In genomic region chr13:41203691-41204090, GRCm38 (mm10) we compare ENCODE assay signal across 20 mouse cellular contexts. TPM values are rescaled to one million over a fixed set of nuclear protein-coding genes. Genes with fewer than 3 reads are reported as not detected.
"Had no signal": no experiment of that assay in that cellular context is flagged by ENCODE, and none has a peak within 500 bp of the region (broad histone marks: within the 10 kb centered on the region; RNA-seq: fewer than 3 reads in every experiment).

No protein-coding gene starts in this region.

- DNase-seq: lung, adult 18-20 months; lung, postnatal 10 days; lung, postnatal 4 days; midbrain, embryonic 14.5 days; right cerebral cortex, postnatal 14 days; spleen, adult 18-20 months; thymus, adult 2 months; thymus, postnatal 25 days; thymus, postnatal 4 days had no signal

- H3K36me3 ChIP-seq: liver, embryonic 12.5 days; midbrain, embryonic 10.5 days; midbrain, embryonic 12.5 days; neural tube, embryonic 12.5 days; stomach, embryonic 15.5 days had no signal

- H3K27ac ChIP-seq: liver, embryonic 12.5 days; liver, embryonic 14.5 days; midbrain, embryonic 10.5 days; midbrain, embryonic 12.5 days; neural tube, embryonic 12.5 days; stomach, embryonic 15.5 days; stomach, postnatal 0 days had no signal

- H3K4me1 ChIP-seq: stomach, embryonic 15.5 days had no signal

- H3K4me3 ChIP-seq: liver, embryonic 12.5 days; midbrain, embryonic 10.5 days; midbrain, embryonic 12.5 days; myocyte; neural tube, embryonic 12.5 days; stomach, embryonic 15.5 days had no signal

- H3K27me3 ChIP-seq: liver, embryonic 12.5 days; midbrain, embryonic 12.5 days; neural tube, embryonic 12.5 days; stomach, embryonic 15.5 days had no signal

RNA-seq across cellular contexts. Expression of gene Elovl2, which starts 16.5 kb away (rescaled TPM):
- total RNA-seq: megakaryocyte, adult 5-6 weeks; megakaryocyte-erythroid progenitor cell, adult 5-6 weeks; neutrophil, adult 5-6 weeks had no signal
- polyA plus RNA-seq: myocyte had no signal
